Mouse (Mus musculus) monocyte, adult 5-6 weeks (primary cell): Measurements from ENCODE around the gene Dab2ip. TPM values are rescaled to one million over a fixed set of nuclear protein-coding genes. Genes with fewer than 3 reads are reported as not detected.

Experiments
- ATAC-seq: fragments of 153-309, 156-312 bp; replicated peaks from 2 replicates; pipeline ENCODE4 v1.8.0; 2017; ENCODE audit warnings: mild to moderate bottlenecking; ENCODE audit not compliant: low TSS enrichment, insufficient number of reproducible peaks, severe bottlenecking, poor library complexity, low FRiP score
- total RNA-seq: library from RNA; stranded (forward); fragments of 200-1000, 200-491, 200-594 nt; gene quantifications from 3 replicates; pipeline ENCODE4 v1.2.3, GENCODE M21; 2017

Gene Dab2ip
- total RNA-seq, 1 experiment from 2014 or later, result 5.5 TPM

GRCm38 (mm10) chr2:35550097-35550496 lies 8.0 kb upstream of the Dab2ip start:
- no peak for ATAC-seq

- ATAC-seq, result no peak
These were observed 1.1 kb upstream of the Dab2ip start for GRCm38 (mm10) chr2:35556918-35557486.

DNA sequence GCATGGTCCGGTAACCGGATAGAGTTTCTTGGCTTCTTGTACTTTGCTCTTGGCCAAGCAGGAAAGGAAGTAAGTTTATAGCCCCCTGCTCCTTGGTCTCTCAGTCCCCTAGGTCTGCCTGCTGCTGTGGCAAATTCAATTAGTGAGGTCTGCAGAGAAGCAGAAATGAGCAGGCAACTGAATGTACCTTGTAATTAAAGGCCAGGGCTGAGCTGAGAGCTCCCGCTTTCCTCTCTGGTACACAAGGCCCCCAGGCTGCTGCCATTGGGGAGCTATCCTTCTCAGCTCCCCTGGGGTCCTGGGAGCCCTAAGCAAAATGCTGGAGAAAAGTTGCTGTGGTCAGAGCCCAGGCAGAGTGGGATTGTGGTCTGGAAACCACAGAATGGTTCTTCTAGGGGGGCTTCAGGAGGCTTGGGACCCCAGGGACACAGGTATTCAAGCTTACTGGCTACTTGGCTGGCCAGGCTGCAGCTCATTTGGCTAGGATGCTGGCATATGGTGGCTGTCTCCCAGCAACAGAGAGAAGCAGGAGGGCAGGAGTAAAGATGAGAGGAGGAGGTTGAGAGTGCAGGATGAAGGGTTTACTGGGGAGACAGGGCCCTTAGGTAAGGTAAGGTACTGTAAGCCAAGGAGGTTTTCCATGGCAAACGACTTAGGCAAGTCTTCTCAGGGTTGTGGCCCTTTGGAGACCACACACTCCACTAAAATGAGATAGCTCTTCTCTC lies 922 bp downstream of the Dab2ip start:
- no peak for ATAC-seq

GRCm38 (mm10) chr2:35559551-35559835 lies 1.4 kb downstream of the Dab2ip start:
- ATAC-seq, result no peak

GRCm38 (mm10) chr2:35563722-35564121 lies 5.7 kb downstream of the Dab2ip start:
- ATAC-seq, result no peak

GRCm38 (mm10) chr2:35565051-35565836 lies 7.2 kb downstream of the Dab2ip start:
- ATAC-seq, result no peak

- no peak for ATAC-seq
These were observed 9.1 kb downstream of the Dab2ip start for GRCm38 (mm10) chr2:35566957-35567693.

- ATAC-seq, result no peak
These were observed 9.7 kb downstream of the Dab2ip start for GRCm38 (mm10) chr2:35567694-35568149.

DNA sequence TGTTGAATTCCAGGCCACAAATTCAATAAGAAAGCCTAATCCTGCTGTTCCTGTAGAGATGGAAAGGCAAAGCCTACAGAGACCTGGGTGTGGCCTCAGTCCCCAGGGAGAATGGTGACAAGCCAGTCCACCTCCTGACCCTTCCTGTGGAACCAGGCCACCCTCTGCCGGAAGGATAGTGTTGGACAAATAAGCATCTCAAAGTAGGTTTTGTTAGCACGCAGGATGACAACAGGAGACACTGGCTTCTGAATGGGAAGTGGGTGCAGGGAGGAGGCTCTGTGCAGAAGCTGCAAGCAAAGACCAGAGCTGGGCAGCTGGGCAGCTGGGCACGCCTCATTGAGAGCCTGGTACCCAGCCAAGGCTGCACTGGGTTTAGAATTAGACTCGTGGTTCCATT lies 12.7 kb downstream of the Dab2ip start:
- no peak for ATAC-seq

- no peak for ATAC-seq
These were observed 16.6 kb downstream of the Dab2ip start for GRCm38 (mm10) chr2:35574643-35575042.

DNA sequence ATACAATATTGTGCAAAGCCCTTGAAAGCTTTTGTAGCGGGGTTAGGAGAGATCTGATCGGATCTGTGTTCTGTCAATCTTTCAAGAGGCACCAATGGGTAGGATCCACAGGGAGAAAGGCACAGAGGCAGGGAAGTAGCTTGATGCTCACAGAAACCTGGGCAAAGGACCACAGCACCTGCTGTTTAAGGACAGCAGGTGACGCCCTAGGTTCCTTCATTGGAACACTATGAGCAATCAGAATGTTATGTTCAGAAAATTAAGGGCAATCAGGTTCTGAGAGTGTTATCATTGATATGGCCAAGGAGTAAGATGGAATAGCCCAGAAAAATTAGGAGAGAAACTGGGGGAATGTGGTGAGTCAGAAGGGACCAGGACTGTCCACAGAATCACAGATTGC lies 18.6 kb downstream of the Dab2ip start:
- ATAC-seq, result no peak

- ATAC-seq, result no peak
These were observed 22.0 kb downstream of the Dab2ip start for GRCm38 (mm10) chr2:35580111-35580510.

GRCm38 (mm10) chr2:35581501-35582340 lies 23.7 kb downstream of the Dab2ip start:
- ATAC-seq, result no peak

GRCm38 (mm10) chr2:35582341-35582941 lies 24.4 kb downstream of the Dab2ip start:
- no peak for ATAC-seq

GRCm38 (mm10) chr2:35583406-35583805 lies 25.3 kb downstream of the Dab2ip start:
- ATAC-seq, result no peak

DNA sequence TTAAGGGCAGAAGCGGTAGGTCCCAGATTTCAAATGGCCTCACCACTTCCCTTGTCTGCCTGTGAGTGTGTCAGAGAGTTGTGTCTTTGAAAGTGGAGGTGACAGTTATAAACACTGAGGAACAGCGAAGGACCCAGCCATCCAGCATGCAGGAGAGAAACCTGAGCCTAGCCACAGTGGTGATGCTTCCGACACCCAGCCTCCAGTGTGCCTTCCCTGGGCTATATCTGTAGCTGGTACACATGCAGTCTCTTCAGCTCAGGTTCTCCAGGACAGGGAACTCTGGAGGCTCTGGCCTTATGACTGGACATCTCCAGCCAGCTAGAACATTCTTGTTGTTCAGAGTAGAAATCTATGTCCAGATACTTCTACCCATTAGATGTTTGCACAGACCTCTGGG lies 25.9 kb downstream of the Dab2ip start:
- no peak for ATAC-seq

GRCm38 (mm10) chr2:35588368-35588767 lies 30.3 kb downstream of the Dab2ip start:
- ATAC-seq, result no peak

DNA sequence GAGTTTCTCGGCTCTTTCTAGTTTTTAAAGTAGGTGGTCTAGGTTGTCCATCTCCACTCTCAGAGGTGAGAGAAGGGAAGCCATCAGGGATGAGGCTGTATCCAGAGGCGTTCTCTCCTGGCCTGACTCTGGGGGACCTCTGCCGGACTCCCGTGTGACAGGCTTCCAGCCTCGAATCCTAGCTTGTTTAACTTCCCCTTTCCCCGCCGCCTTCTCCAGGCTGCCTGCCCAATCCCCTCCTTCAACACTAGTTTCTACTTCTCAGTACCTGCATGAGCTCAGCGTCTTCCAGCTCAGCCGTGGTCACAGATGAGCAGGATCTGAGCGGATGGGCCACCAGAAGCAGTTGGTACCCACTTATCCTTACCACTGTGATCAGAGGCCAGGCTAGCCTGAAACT lies 31.3 kb downstream of the Dab2ip start:
- no peak for ATAC-seq
